Mouse (Mus musculus) lung, postnatal 0 days (tissue): ENCODE data around the gene Sipa1l1.

Source experiments
- CTCF ChIP-seq: IDR thresholded peaks from 2 replicates; pipeline ENCODE4 v1.5.1; 2016; ENCODE audit warnings: antibody characterized with exemption, mild to moderate bottlenecking
- EP300 ChIP-seq: IDR thresholded peaks from 2 replicates; pipeline ENCODE4 v1.6.1; 2016; ENCODE audit warnings: antibody characterized with exemption, mild to moderate bottlenecking, control low read depth

DNA sequence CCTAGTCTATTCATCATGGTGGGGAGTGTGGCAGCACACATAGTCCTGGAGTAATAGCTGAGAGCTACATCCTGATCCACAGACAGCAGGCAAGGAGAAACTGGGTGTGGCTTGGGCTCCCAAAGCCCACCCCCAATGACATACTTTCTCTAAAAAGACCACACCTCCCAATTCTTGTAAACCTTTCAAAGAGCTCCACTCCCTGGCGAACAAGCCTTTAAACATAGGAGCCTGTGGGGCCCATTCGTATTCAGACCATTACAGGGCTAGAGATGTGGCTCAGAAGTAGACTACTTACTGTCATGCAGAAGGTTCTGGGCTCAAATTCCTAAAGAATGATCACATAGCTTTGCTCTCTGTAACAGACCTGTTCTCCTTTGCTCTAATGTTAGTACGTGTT lies 156.4 kb downstream of the Sipa1l1 start:
- TF ChIP-seq EP300 = no peak
- no peak for TF ChIP-seq CTCF
